Mouse (Mus musculus) E14TG2a.4 (cell line): ENCODE data around the gene Tirap.
A peak's percentile ranks its signal among the peaks of the same experiment; 100 is the strongest.

Source experiments
- H3K27me3 ChIP-seq: 2 replicates; pipeline ENCODE4 v1.6.1; 2014; ENCODE audit warnings: low read length, control low read depth; ENCODE audit not compliant: insufficient read depth
- H3K36me3 ChIP-seq: 2 replicates; pipeline ENCODE4 v1.6.1; 2014; ENCODE audit warnings: low read length, control low read depth; ENCODE audit not compliant: insufficient read depth
- H3K4me1 ChIP-seq: replicated peaks from 2 replicates; pipeline ENCODE4 v1.6.1; 2014; ENCODE audit warnings: low read depth, low read length, control low read depth
- H3K4me3 ChIP-seq: replicated peaks from 2 replicates; pipeline ENCODE4 v1.5.1; 2014; ENCODE audit warnings: mild to moderate bottlenecking, low read length
- H3K9me3 ChIP-seq: 2 replicates; pipeline ENCODE4 v1.6.1; 2014; ENCODE audit warnings: low read length, control low read depth
- CTCF ChIP-seq: conservative IDR thresholded peaks from 2 replicates; pipeline ENCODE4 v1.5.1; 2014; ENCODE audit warnings: low read length
- NANOG ChIP-seq: IDR thresholded peaks from 2 replicates; pipeline ENCODE4 v1.6.1; 2014; ENCODE audit warnings: borderline replicate concordance, low read length, mixed read lengths
- POU5F1 ChIP-seq: IDR thresholded peaks from 2 replicates; pipeline ENCODE4 v1.6.1; 2014; ENCODE audit warnings: low read length, borderline replicate concordance

The Tirap gene

DNA sequence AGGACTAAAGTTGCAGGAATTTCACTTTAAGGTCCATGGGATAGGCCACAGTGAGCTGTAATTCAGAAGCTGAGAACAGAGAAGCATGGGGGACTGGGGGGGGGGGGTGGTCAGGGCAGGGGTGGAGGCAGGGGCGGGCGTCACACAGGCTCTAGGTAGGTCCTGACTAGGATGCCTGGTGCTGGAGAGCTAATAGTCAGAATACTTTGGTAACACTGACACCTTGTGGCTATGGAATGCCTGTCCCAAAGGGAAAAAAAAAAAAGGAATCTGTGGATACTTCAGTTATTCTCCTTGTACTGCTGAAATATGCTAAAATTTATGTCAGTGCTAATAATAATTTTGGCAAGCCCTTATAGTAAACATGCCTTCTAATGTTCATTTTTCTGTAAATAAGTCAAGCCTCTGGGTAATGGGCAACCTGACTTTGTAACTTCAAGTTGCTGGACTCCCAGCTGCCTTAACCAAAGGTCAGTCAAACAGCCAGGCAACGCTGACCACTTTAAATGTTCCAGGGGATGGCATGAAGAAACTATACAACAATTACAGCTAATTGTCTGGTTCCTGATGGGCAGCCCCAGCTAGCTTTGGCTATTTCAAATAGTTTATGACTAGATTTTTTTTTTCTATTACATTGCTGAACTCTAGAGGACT is 33.8 kb downstream of the Tirap start:
- Histone ChIP-seq H3K4me1 (peaks cover 17% of the 10 kb centered on the region), H3K36me3 (peaks cover 87% of the 10 kb centered on the region), H3K4me3 (no peak overlapping the region), H3K27me3 (no peaks in the 10 kb centered on the region), H3K9me3 (no peaks in the 10 kb centered on the region)
- TF ChIP-seq NANOG (no peak), POU5F1 (no peak), CTCF (peak; percentile 40)

DNA sequence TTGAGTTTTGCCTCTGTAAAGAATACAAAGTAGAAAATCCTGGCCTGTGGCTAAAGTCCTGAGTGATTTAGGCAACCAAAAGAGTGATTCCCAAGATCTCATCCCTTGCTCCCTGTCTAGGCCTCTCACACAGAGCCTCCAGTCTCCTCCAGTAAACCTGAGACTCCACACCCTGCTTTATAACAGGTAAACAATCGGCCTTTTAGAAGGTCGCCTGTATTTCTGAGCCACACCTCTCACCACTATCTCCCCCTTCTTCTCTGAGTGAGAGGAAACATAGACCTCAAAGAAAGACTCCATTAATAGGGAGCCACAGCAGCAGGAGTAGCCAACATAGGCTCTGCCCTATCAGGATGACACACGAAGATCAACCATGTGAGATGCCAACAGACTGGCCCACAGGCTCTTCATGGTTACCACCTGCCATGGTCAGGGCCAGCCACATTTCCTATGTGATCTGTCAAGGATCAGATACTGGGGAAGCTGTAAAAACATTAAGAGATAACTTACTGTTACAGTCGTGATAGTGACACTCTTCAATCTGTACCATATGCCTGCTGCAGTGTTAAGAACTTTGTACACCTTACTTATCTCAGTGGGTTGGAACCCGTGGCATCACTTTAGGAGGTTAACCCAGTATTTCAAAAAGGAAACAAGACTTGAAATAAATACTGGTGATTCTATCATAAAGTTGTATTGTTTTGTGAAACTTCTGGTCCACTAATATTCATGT is 35.8 kb downstream of the Tirap start:
- Histone ChIP-seq H3K27me3 (no peaks in the 10 kb centered on the region), H3K9me3 (no peaks in the 10 kb centered on the region), H3K4me1 (peaks cover 17% of the 10 kb centered on the region), H3K4me3 (no peak overlapping the region), H3K36me3 (peaks cover 82% of the 10 kb centered on the region)
- TF ChIP-seq POU5F1 (no peak), CTCF (no peak), NANOG (no peak)

- TF ChIP-seq CTCF (no peak), NANOG (no peak), POU5F1 (no peak)
- Histone ChIP-seq H3K27me3 (no peaks in the 10 kb centered on the region), H3K4me1 (peaks cover 17% of the 10 kb centered on the region), H3K36me3 (peaks cover 73% of the 10 kb centered on the region), H3K4me3 (no peak overlapping the region), H3K9me3 (no peaks in the 10 kb centered on the region)
Observed at GRCm38 (mm10) chr9:35163011-35163690, 36.9 kb downstream of the Tirap start.

DNA sequence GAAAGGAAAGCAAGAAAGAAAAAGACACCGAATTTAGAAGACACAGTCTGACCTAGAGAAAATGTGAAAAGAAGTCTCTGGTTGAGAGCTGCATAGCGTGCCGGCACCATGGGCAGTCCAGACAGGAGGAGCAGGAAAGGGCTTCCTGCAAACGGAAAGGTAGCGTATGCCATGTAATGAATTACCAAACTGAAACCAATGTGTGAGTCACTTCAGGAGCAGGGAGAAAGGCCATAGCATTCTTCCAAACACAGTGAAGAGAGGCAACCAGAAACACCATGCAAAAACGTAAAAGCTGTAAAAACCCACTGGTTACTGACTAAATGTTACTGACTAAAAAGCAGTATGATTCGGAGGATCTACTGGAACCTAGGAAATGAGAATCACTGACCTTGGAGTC is 38.4 kb downstream of the Tirap start:
- no peak for TF ChIP-seq POU5F1
- no peak for TF ChIP-seq NANOG
- TF ChIP-seq CTCF = no peak
- no peaks in the 10 kb centered on the region for H3K27me3 ChIP-seq
- peaks cover 74% of the 10 kb centered on the region for H3K36me3 ChIP-seq
- peaks cover 15% of the 10 kb centered on the region; the same call in 1 of the 2 replicates for H3K4me1 ChIP-seq
- no peaks in the 10 kb centered on the region for H3K9me3 ChIP-seq
- no peak overlapping the region for H3K4me3 ChIP-seq

GRCm38 (mm10) chr9:35160662-35161061 is 39.4 kb downstream of the Tirap start:
- no peak for TF ChIP-seq NANOG
- TF ChIP-seq POU5F1 = no peak
- TF ChIP-seq CTCF = no peak
- H3K4me1 ChIP-seq = peaks cover 15% of the 10 kb centered on the region; the same call in 1 of the 2 replicates
- no peak overlapping the region for H3K4me3 ChIP-seq
- peaks cover 79% of the 10 kb centered on the region for H3K36me3 ChIP-seq
- H3K9me3 ChIP-seq = no peaks in the 10 kb centered on the region
- H3K27me3 ChIP-seq = no peaks in the 10 kb centered on the region

- H3K4me1 ChIP-seq = peaks cover 11% of the 10 kb centered on the region; the same call in 1 of the 2 replicates
- TF ChIP-seq NANOG = no peak
- no peak for TF ChIP-seq CTCF
- no peak for TF ChIP-seq POU5F1
- no peaks in the 10 kb centered on the region for H3K9me3 ChIP-seq
- H3K27me3 ChIP-seq = no peaks in the 10 kb centered on the region
- H3K4me3 ChIP-seq = no peak overlapping the region
- peaks cover 68% of the 10 kb centered on the region for H3K36me3 ChIP-seq
Observed at GRCm38 (mm10) chr9:35158477-35158876, 41.6 kb downstream of the Tirap start.

GRCm38 (mm10) chr9:35156862-35157261 is 43.2 kb downstream of the Tirap start:
- no peaks in the 10 kb centered on the region for H3K27me3 ChIP-seq
- TF ChIP-seq NANOG (no peak), POU5F1 (no peak), CTCF (no peak)
- no peak overlapping the region for H3K4me3 ChIP-seq
- peaks cover 11% of the 10 kb centered on the region; the same call in 1 of the 2 replicates for H3K4me1 ChIP-seq
- no peaks in the 10 kb centered on the region for H3K9me3 ChIP-seq
- H3K36me3 ChIP-seq = peaks cover 53% of the 10 kb centered on the region

DNA sequence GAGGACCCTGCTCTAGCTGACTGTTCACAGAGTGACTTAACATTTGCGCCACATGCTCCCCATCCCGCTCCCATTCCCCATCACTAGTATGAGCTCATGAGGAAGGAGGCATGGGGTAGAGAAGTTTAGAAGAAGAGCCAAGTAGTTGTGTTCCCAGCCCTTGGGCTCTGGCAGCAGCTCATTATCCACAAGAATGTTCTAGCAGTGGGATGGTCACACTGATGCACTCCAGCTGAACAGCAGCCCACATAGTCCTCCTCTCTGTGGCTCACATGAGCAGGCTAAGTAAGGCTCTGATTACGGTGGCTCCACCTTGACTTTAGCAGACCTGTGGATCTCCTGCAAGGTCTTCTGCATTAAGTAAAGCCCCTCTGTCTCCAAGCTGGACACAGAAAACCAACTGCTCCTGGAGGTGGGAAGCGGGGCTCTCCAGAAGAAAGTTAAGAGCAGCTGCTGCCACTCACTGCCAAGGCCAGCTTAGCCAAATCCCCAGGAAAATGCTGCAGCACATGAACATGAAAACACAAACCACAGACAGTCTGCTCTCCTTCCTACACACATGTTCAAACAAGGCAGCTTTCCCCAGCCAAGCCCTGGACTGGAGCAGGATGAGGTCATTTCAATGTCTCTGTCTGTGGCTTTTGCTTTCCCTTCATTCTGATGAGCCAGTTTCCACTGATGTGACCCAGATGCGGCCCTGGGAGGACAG is 43.9 kb downstream of the Tirap start:
- Histone ChIP-seq H3K27me3 (no peaks in the 10 kb centered on the region), H3K36me3 (peaks cover 46% of the 10 kb centered on the region), H3K9me3 (no peaks in the 10 kb centered on the region), H3K4me3 (no peak overlapping the region), H3K4me1 (peaks cover 11% of the 10 kb centered on the region; the same call in 1 of the 2 replicates)
- TF ChIP-seq CTCF (no peak), NANOG (no peak), POU5F1 (no peak)
